Mouse (Mus musculus) lung, embryonic 16.5 days (tissue): Measurements from ENCODE around the gene Mief1. TPM values are rescaled to one million over a fixed set of nuclear protein-coding genes. Genes with fewer than 3 reads are reported as not detected.

Experiments
- ATAC-seq: fragments of 200-750 bp; cut with Nextera tagmentation; 2 replicates; pipeline ENCODE4 v1.8.0; 2017; ENCODE audit warnings: low read depth, mild to moderate bottlenecking, moderate library complexity
- H3K27ac ChIP-seq: fragments of 300-500 bp; sonication (generic); 2 replicates; pipeline ENCODE4 v1.5.1; 2014; ENCODE audit warnings: mild to moderate bottlenecking, control low read depth, low read length
- H3K27me3 ChIP-seq: fragments of 300-500 bp; sonication (generic); 2 replicates; pipeline ENCODE4 v1.6.1; 2014; ENCODE audit warnings: low read depth, low read length, mixed read lengths; ENCODE audit not compliant: control insufficient read depth, insufficient read depth
- H3K36me3 ChIP-seq: fragments of 300-500 bp; sonication (generic); 2 replicates; pipeline ENCODE4 v1.6.1; 2014; ENCODE audit warnings: low read length; ENCODE audit not compliant: control insufficient read depth, insufficient read depth
- H3K4me1 ChIP-seq: fragments of 300-500 bp; sonication (generic); replicated peaks from 2 replicates; pipeline ENCODE4 v1.6.1; 2014; ENCODE audit warnings: low read length, mixed read lengths; ENCODE audit not compliant: control insufficient read depth, insufficient read depth
- H3K4me2 ChIP-seq: fragments of 300-500 bp; sonication (generic); 2 replicates; pipeline ENCODE4 v1.6.1; 2014; ENCODE audit warnings: low read depth, low read length, control low read depth
- H3K4me3 ChIP-seq: fragments of 300-500 bp; sonication (generic); 2 replicates; pipeline ENCODE4 v1.5.1; 2014; ENCODE audit warnings: mild to moderate bottlenecking, low read length, control low read depth
- H3K9ac ChIP-seq: fragments of 300-500 bp; sonication (generic); 2 replicates; pipeline ENCODE4 v1.6.1; 2014; ENCODE audit warnings: low read length, control low read depth
- H3K9me3 ChIP-seq: fragments of 300-500 bp; sonication (generic); 2 replicates; pipeline ENCODE4 v1.6.1; 2016; ENCODE audit warnings: low read length; ENCODE audit not compliant: control insufficient read depth
- WGBS: fragments of 180-500 bp; shearing (Covaris S2); extraction: QIAGEN DNeasy Blood & Tissue Kit; methylation state at CpG from one replicate; pipeline ENCODE4 v1.1.7; 2014; 5-methylcytosine and 5-hydroxymethylcytosine counted together
- polyA plus RNA-seq: library from polyadenylated mRNA; unstranded; fragments of >200 nt; fragmentation: Nextera tagmentation; extraction: Ambion mirVana; gene quantifications from 2 replicates; pipeline ENCODE4 v1.2.1, GENCODE M21; 2015

The Mief1 gene
- polyA plus RNA-seq, 1 experiment from 2014 or later: 28.4 TPM

- Histone ChIP-seq H3K9ac (no peak overlapping the region), H3K27me3 (no peaks in the 10 kb centered on the region), H3K4me3 (no peak overlapping the region), H3K36me3 (no peaks in the 10 kb centered on the region), H3K9me3 (no peaks in the 10 kb centered on the region), H3K27ac (no peak overlapping the region), H3K4me1 (no peaks in the 10 kb centered on the region), H3K4me2 (no peak overlapping the region)
- ATAC-seq: no peak
- 46% methylated on average over 9 of the region's 9 CpGs for WGBS
Measured at GRCm38 (mm10) chr15:80277107-80277506, 43.3 kb downstream of the Mief1 start.

GRCm38 (mm10) chr15:80277625-80278024, 43.8 kb downstream of the Mief1 start:
- H3K4me2 ChIP-seq: no peak overlapping the region
- no peak overlapping the region for H3K4me3 ChIP-seq
- WGBS: 0% methylated on average over 6 of the region's 6 CpGs
- ATAC-seq: no peak
- H3K36me3 ChIP-seq: no peaks in the 10 kb centered on the region
- no peaks in the 10 kb centered on the region for H3K4me1 ChIP-seq
- H3K9me3 ChIP-seq: no peaks in the 10 kb centered on the region
- H3K27me3 ChIP-seq: no peaks in the 10 kb centered on the region
- H3K9ac ChIP-seq: no peak overlapping the region
- no peak overlapping the region for H3K27ac ChIP-seq

- no peak overlapping the region for H3K27ac ChIP-seq
- H3K4me2 ChIP-seq: no peak overlapping the region
- H3K9ac ChIP-seq: no peak overlapping the region
- H3K9me3 ChIP-seq: no peaks in the 10 kb centered on the region
- no peaks in the 10 kb centered on the region for H3K4me1 ChIP-seq
- ATAC-seq: no peak
- WGBS: 60% methylated on average over 5 of the region's 5 CpGs
- H3K4me3 ChIP-seq: no peak overlapping the region
- H3K27me3 ChIP-seq: no peaks in the 10 kb centered on the region
- H3K36me3 ChIP-seq: no peaks in the 10 kb centered on the region
Measured at GRCm38 (mm10) chr15:80278121-80278759, 44.4 kb downstream of the Mief1 start.

GRCm38 (mm10) chr15:80279053-80279452, 45.2 kb downstream of the Mief1 start:
- H3K9ac ChIP-seq: no peak overlapping the region
- no peak overlapping the region for H3K4me3 ChIP-seq
- ATAC-seq: no peak
- no peak overlapping the region for H3K4me2 ChIP-seq
- H3K9me3 ChIP-seq: no peaks in the 10 kb centered on the region
- H3K27ac ChIP-seq: no peak overlapping the region
- H3K4me1 ChIP-seq: no peaks in the 10 kb centered on the region
- WGBS: 78% methylated on average over 2 of the region's 2 CpGs
- H3K36me3 ChIP-seq: no peaks in the 10 kb centered on the region
- H3K27me3 ChIP-seq: no peaks in the 10 kb centered on the region

GRCm38 (mm10) chr15:80280646-80281045, 46.8 kb downstream of the Mief1 start:
- 18% methylated on average over 6 of the region's 6 CpGs for WGBS

GRCm38 (mm10) chr15:80286851-80287415, 53.1 kb downstream of the Mief1 start, which contains the start of gene Cacna1i:
Cacna1i (plus strand) TSS chr15:80287238.
- no peaks in the 10 kb centered on the region for H3K9me3 ChIP-seq
- WGBS: 1% methylated on average over 43 of the region's 50 CpGs
- peaks cover 55% of the 10 kb centered on the region for H3K27me3 ChIP-seq
- no peaks in the 10 kb centered on the region for H3K36me3 ChIP-seq
- no peak within 1 kb of the TSS for H3K9ac ChIP-seq
- H3K27ac ChIP-seq: no peak within 1 kb of the TSS
- no peak for ATAC-seq
- H3K4me3 ChIP-seq: peak within 1 kb of the TSS; percentile 48
- peaks cover 6% of the 10 kb centered on the region for H3K4me1 ChIP-seq
- H3K4me2 ChIP-seq: peak within 1 kb of the TSS; percentile 83

More at GRCm38 (mm10) chr15:80280646-80281045, 46.8 kb downstream of the Mief1 start:
- ATAC-seq: no peak
- no peak overlapping the region for H3K4me2 ChIP-seq
- H3K9ac ChIP-seq: no peak overlapping the region
- no peaks in the 10 kb centered on the region for H3K36me3 ChIP-seq
- H3K4me1 ChIP-seq: no peaks in the 10 kb centered on the region
- H3K9me3 ChIP-seq: no peaks in the 10 kb centered on the region
- no peak overlapping the region for H3K4me3 ChIP-seq
- peaks cover 12% of the 10 kb centered on the region for H3K27me3 ChIP-seq
- H3K27ac ChIP-seq: no peak overlapping the region

- ATAC-seq: no peak
- Histone ChIP-seq H3K4me3 (peak overlapping the region; percentile 48), H3K36me3 (no peaks in the 10 kb centered on the region), H3K4me1 (peaks cover 6% of the 10 kb centered on the region), H3K4me2 (peak overlapping the region; percentile 83), H3K27me3 (peaks cover 55% of the 10 kb centered on the region), H3K9me3 (no peaks in the 10 kb centered on the region), H3K9ac (no peak overlapping the region), H3K27ac (no peak overlapping the region)
- 3% methylated on average over 23 of the region's 23 CpGs for WGBS
Measured at GRCm38 (mm10) chr15:80288036-80288435, 54.2 kb downstream of the Mief1 start.

GRCm38 (mm10) chr15:80289436-80289835, 55.6 kb downstream of the Mief1 start:
- Histone ChIP-seq H3K27ac (no peak overlapping the region), H3K36me3 (no peaks in the 10 kb centered on the region), H3K27me3 (peaks cover 54% of the 10 kb centered on the region), H3K9me3 (no peaks in the 10 kb centered on the region), H3K9ac (no peak overlapping the region), H3K4me3 (no peak overlapping the region), H3K4me1 (peaks cover 6% of the 10 kb centered on the region), H3K4me2 (no peak overlapping the region)
- ATAC-seq: no peak
- 10% methylated on average over 10 of the region's 10 CpGs for WGBS

- Histone ChIP-seq H3K27me3 (no peaks in the 10 kb centered on the region), H3K27ac (no peak overlapping the region), H3K4me1 (no peaks in the 10 kb centered on the region), H3K9ac (no peak overlapping the region), H3K4me2 (no peak overlapping the region), H3K4me3 (no peak overlapping the region), H3K9me3 (peaks cover 4% of the 10 kb centered on the region), H3K36me3 (no peaks in the 10 kb centered on the region)
- ATAC-seq: no peak
- WGBS: 97% methylated on average over 1 of the region's 1 CpGs
Measured at GRCm38 (mm10) chr15:80297146-80297545, 63.3 kb downstream of the Mief1 start.
